Mouse (Mus musculus) T-helper 17 cell (primary cell): ENCODE measurements around the gene Pafah1b1.

Source experiments
- in situ Hi-C, 2 experiments: fragments of 300-600 bp; cut with MboI, MseI; formaldehyde crosslinking; loops; 1 replicate in 1 of 2; 2 replicates in 1 of 2; pipeline ENCODE4 v1.15.1; 2025; ENCODE audit warnings: high pct_unique_total_duplicates in 2 of 2

Pafah1b1 gene

GRCm38 (mm10) chr11:74724235-74724791 lies at the start of gene Pafah1b1:
Pafah1b1 (minus strand) TSS chr11:74724670.
- in situ Hi-C loops, result loop anchor here in 1 of 2 experiments (10.0 kb wide), 1 partner anchor 1040 kb away; no protein-coding TSS in a partner anchor

GRCm38 (mm10) chr11:74772386-74772785 lies 47.9 kb upstream of the Pafah1b1 start:
- in situ Hi-C loops, result no loop called here

GRCm38 (mm10) chr11:74771650-74772049 lies 47.2 kb upstream of the Pafah1b1 start:
- in situ Hi-C loops, result no loop called here

GRCm38 (mm10) chr11:74771234-74771633 lies 46.8 kb upstream of the Pafah1b1 start:
- in situ Hi-C loops, result no loop called here

- in situ Hi-C loops, result no loop called here
Observed at GRCm38 (mm10) chr11:74770595-74771207, 46.2 kb upstream of the Pafah1b1 start, which contains the start of gene Mettl16. Mettl16 (plus strand) TSS chr11:74770830.

GRCm38 (mm10) chr11:74770037-74770436 lies 45.6 kb upstream of the Pafah1b1 start:
- in situ Hi-C loops, result no loop called here

- in situ Hi-C loops, result no loop called here
Observed at GRCm38 (mm10) chr11:74768045-74768444, 43.6 kb upstream of the Pafah1b1 start.

- in situ Hi-C loops, result no loop called here
Observed at GRCm38 (mm10) chr11:74767469-74767868, 43.0 kb upstream of the Pafah1b1 start.

GRCm38 (mm10) chr11:74763960-74764625 lies 39.6 kb upstream of the Pafah1b1 start:
- in situ Hi-C loops, result no loop called here

- in situ Hi-C loops, result no loop called here
Observed at GRCm38 (mm10) chr11:74761011-74761705, 36.7 kb upstream of the Pafah1b1 start.

GRCm38 (mm10) chr11:74756631-74757030 lies 32.2 kb upstream of the Pafah1b1 start:
- in situ Hi-C loops, result no loop called here

GRCm38 (mm10) chr11:74751352-74752066 lies 27.0 kb upstream of the Pafah1b1 start:
- in situ Hi-C loops, result no loop called here

- in situ Hi-C loops, result no loop called here
Observed at GRCm38 (mm10) chr11:74750662-74751351, 26.3 kb upstream of the Pafah1b1 start.

GRCm38 (mm10) chr11:74749241-74749640 lies 24.8 kb upstream of the Pafah1b1 start:
- in situ Hi-C loops, result no loop called here

- in situ Hi-C loops, result no loop called here
Observed at GRCm38 (mm10) chr11:74748022-74748421, 23.6 kb upstream of the Pafah1b1 start.

GRCm38 (mm10) chr11:74737861-74738260 lies 13.4 kb upstream of the Pafah1b1 start:
- in situ Hi-C loops, result no loop called here

- in situ Hi-C loops, result no loop called here
Observed at GRCm38 (mm10) chr11:74734917-74735316, 10.4 kb upstream of the Pafah1b1 start.

- in situ Hi-C loops, result loop anchor here in 1 of 2 experiments (10.0 kb wide), 1 partner anchor 1040 kb away; no protein-coding TSS in a partner anchor
Observed at GRCm38 (mm10) chr11:74725181-74725580, 711 bp upstream of the Pafah1b1 start.

- in situ Hi-C loops, result loop anchor here in 1 of 2 experiments (10.0 kb wide), 1 partner anchor 1041 kb away; no protein-coding TSS in a partner anchor
Observed at GRCm38 (mm10) chr11:74723357-74724234, 874 bp downstream of the Pafah1b1 start.

- in situ Hi-C loops, result loop anchor here in 1 of 2 experiments (10.0 kb wide), 1 partner anchor 1043 kb away; no protein-coding TSS in a partner anchor
Observed at GRCm38 (mm10) chr11:74721971-74722370, 2.5 kb downstream of the Pafah1b1 start.
